Mouse (Mus musculus): ENCODE data around the gene Pfdn6.

GRCm38 (mm10) chr17:33915671-33916250 is 24.4 kb downstream of the Pfdn6 start, which contains the start of the genes Tapbp and Zbtb22:
- TF ChIP-seq POLR2A (IDR thresholded peaks at IDR 0.05; ENCODE audit: borderline replicate concordance, low read depth, low read length) = no peak
- TF ChIP-seq CTCF (IDR thresholded peaks at IDR 0.05; ENCODE audit: low read depth, low read length) = no peak
